Mouse (Mus musculus) granulocyte monocyte progenitor cell, adult 5-6 weeks (primary cell): Measurements from ENCODE around the gene Med15. TPM values are rescaled to one million over a fixed set of nuclear protein-coding genes. Genes with fewer than 3 reads are reported as not detected.

ENCODE experiments used
- ATAC-seq: replicated peaks from 2 replicates; pipeline ENCODE4 v1.8.0; 2016; ENCODE audit warnings: mild to moderate bottlenecking, moderate TSS enrichment, inconsistent platforms; ENCODE audit not compliant: poor library complexity, severe bottlenecking
- total RNA-seq, 2 experiments: library from RNA; stranded (forward) in 1 of 2; stranded (reverse) in 1 of 2; fragments of 200-712, 200-1000 nt in 1 of 2; fragments of >200 nt in 1 of 2; fragmentation: Nextera tagmentation in 1 of 2; gene quantifications; 2 replicates each; pipeline ENCODE4 v1.2.3; 2014 to 2017

The Med15 gene
- total RNA-seq, 2 experiments from 2014 or later = 23.7 to 61.7 TPM

DNA sequence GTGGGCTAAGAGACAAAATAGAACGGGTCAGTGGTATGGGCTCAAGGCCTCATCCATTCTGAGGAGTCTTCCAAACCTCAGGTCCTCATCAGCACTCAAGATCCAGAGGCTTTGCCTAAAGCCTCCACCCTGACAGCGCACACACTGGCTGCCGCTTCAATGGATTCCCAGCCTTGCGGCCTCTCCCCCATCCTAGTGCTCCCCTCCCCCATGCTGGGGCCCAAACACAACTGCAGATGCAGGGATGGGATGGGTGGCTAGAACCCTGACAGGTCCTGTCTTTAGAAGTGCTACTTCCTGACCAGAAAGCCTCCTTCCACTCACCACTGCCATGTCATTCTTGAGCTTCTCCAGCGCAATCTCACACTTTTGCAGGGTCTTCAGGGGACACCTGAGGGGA, 79.1 kb downstream of the Med15 start:
- ATAC-seq = no peak

DNA sequence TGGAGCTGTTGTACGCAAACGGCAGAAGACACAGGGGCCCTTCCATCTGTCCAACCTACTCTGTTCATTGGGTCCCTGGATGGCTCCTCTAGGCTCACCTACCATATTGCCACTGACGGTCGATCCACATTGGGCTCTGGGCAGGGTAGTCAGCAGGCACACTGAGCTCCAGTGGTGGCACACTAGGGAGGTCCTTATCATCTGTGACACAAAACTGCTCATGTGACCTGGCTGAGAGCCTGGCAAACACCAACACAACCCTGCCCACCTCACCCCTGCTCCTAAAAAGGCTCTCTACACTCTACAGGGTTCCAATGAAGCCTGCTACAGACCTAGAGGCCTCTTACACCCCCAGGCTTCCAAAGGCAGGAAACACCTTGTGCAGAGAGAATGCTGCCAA, 80.1 kb downstream of the Med15 start:
- ATAC-seq = no peak

- ATAC-seq = no peak
These were observed 82.0 kb downstream of the Med15 start for GRCm38 (mm10) chr16:17650711-17651110.

DNA sequence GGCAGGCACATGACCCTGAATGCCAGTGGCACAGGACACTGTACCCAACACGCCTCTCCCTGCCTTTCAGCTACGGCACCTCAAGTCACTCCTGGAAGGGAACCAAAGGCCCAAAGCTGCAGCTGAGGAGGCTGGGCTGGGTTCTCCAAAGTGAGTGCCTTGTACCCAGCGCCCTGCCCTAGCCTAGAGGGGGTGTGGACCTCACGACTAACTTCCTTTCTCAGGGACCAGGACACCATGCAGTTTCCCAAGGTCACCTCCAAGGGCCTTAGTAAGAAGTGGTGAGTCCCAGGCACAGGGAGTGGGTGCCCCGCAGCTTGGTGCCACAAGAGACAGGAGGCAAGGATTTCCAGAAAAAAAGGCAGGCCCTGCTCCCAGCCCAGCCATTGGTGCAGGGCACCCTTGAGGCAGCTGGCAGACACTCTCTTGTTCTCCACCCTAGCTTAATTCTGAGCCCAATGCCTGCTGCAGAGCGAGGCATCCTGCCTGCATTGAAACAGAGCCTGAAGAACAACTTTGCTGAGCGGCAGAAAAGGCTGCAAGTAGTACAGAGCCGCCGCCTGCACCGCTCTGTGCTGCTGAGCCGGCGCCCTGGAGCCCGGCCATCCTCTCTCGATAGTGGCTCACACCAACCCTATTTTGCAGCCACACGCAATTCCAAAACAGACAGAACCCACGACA, 82.6 kb downstream of the Med15 start:
- no peak for ATAC-seq

GRCm38 (mm10) chr16:17647566-17648340, 84.9 kb downstream of the Med15 start:
- no peak for ATAC-seq

- no peak for ATAC-seq
These were observed 85.5 kb downstream of the Med15 start for GRCm38 (mm10) chr16:17647156-17647555.

DNA sequence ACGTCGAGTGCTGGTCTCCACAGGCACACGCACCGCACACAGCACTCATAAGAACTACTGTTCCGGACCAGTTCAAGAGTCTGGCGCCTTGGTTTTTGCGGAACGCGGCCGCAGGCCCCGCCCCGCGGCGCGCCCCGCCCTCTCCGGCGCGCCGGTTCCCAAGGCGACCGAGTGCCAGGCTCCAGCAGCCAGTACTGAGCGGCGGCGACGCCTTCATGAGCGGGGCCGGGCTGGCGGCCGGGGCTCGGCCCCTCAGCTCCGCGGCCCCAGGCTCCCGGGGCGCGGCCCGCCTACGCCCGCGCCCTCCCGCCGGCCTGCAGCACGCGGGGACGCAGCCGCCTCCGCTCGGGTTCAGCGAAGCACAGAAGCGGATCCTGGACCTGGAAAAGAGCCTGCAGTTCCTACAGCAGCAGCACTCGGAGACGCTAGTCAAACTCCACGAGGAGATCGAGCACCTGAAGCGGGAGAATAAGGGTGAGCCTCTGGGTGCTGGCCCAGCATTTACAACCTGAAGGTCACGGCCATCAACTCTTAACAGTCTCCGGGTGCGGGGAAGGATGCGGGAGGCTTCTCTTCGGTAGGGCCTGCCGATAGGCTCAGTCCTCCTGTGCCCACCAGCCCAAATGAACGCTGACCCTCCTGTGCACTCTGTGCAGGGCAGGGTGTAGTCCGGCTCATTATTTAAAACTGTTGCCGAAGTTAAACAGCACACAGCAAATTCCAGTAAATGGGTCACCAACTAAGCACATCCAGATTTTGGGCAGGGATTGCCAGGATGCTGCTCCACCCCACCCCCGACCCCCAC, 86.2 kb downstream of the Med15 start, which contains the start of gene Ccdc74a:
TSS of gene Ccdc74a (plus strand) at position 161 of the 805 bp plus-strand sequence.
- peak; percentile 90 for ATAC-seq

- no peak for ATAC-seq
These were observed 89.2 kb downstream of the Med15 start for GRCm38 (mm10) chr16:17643437-17643990.

GRCm38 (mm10) chr16:17642311-17642710, 90.4 kb downstream of the Med15 start:
- ATAC-seq = no peak

DNA sequence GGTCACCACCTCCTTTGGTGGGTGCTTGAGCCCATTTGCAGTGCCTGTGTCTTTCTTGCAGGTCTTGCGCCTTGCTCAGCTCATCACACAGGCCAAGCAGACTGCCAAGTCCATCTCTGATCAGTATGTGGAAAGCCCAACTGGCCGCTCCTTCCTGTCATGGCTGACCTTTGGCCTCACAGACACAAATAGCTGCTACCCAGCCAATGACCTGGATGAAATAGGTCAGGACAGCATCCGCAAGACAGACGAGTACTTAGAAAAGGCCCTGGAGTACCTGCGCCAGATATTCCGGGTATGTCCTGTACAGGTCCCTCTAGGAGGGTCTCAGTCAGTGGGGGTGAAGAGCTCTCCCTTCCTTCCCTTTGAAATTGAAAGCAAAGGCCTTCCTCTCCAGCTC, 91.4 kb downstream of the Med15 start:
- no peak for ATAC-seq

DNA sequence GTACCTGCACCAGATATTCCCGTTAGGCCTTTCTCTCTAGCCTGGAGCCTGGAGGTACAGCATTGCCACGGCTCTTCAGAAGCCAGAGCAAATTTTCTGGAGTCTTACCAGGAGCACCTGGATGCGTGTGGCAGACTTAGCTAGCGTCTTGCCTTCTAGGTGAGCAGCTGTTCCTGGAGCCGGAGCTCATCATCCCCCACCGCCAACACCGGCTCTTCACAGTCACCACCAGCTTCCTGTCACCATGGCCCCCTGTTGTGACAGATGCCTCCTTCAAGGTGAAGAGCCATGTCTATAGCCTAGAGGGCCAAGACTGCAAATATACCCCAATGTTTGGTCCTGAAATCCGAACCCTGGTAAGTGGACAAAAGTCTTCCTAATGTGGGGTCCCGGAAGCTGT, 92.0 kb downstream of the Med15 start:
- ATAC-seq = no peak

GRCm38 (mm10) chr16:17639951-17640350, 92.7 kb downstream of the Med15 start:
- no peak for ATAC-seq

DNA sequence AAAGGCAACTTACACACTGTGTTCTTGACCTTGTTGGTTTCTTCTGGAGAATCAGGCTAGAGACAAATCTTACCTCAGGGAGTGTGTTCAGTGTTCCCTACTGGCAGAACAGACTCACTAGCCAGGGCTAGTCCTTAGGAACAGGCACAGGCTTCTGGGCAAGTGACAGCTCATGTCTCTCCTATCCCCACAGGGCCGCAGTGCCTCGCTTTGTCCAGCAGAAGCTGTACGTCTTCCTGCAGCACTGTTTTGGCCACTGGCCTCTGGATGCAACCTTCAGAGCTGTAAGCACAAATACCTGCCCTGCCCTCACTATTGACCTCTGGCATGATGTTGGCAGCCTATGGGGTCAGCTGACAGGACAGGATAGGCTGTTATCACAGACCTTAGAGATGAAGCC, 93.6 kb downstream of the Med15 start:
- ATAC-seq = no peak

DNA sequence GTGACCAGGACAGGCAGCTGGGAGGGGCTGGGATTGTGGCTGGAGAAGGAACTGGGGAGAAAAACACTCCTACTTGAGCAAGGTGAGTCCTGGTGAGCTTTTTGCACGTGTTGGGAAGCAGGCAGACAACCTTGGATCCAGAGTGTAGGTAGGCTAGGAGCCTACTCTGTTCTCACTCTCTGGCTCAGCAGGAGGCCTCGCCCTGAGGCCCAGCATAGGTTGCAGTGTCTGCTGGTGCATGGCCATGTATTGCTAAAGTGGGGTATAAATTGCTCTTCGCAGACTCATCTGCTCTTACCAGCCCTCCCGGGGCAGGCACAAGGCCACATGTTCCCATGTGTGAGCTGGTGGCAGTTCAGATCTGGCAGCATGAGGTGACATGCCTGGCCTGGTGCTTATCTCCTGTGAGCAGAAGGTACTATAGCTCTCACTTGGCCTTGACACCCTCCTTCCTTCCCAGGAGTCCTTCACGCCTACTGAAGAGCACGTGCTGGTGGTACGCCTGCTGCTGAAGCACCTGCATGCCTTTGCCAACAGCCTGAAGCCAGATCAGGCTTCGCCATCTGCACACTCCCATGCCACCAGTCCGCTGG, 94.6 kb downstream of the Med15 start:
- 0 out of 2 replicates have a peak, but pooled peaks have one; percentile 7 for ATAC-seq

DNA sequence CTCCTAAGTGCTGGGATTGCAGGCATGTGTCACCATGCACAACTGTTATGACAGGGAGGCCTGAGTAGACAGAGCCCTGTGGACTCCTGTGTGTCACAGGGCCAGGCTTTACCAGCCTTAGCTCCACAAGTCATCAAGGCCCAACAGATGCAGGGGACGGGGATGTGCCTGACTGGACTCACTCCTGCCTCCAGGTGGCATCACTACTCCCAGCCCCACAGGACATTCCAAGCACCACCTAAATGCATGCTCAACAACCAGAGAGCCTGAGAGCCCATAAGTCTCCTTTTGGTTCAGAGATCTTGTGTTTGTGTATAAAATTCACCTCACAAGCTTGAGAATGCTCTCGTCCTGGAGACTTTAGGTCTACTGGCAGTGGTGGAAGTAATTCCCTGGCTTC, 95.1 kb downstream of the Med15 start:
- ATAC-seq = no peak

DNA sequence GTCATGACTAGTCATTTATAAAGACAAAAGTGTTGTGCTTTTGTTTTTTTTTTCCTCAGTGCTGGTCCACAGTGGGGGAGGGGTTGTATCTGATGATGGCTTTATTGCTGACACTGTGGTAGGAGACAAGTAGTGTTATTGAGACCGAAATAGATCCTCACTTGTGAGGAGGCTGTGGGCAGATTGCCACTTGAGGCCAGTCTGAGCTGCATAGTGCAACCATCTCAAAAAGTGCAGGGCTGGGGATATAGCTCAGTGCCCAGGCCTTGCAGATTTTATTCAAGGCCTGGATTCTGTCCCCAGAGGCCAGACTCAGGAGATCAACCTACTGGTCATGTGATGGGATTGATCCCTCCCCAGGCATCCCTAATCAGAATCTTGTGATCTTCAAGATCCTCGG, 95.8 kb downstream of the Med15 start:
- no peak for ATAC-seq

DNA sequence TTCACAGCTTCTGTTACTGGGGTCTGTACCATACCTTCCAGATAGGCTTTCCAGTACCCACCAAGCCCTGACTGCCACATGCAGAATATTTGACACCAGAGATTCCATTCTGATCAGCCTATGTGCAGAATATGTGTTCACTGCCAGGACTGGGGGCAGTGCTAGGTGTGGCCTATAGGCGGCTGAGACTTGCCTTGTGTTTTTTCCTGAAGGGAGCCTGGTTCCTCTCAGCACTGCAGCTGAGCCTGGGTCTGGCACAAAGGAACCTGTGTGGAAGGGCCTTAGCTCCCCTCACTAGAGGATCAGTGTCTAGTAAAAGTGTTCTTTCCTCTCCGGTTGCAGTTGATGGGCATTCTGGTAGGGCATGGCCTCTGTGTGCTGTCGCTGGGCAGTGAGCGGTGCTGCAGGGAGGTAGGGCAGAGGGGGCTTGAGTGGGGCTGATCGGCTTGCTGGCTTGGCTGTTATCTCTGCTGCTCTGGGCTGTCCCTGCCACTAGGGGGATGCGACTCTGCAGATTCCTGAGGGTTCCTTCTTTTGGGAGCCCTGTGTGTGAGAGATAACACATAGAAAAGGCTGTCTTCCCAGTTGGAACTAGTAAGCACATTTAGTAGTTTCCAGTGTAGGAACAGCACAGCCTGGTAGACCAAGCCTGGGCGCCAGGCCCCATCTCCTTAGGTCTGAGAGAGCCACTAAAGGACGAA, 99.1 kb downstream of the Med15 start:
- no peak for ATAC-seq

- ATAC-seq = no peak
These were observed 100.1 kb downstream of the Med15 start for GRCm38 (mm10) chr16:17632580-17632979.

GRCm38 (mm10) chr16:17626269-17626555, 106.5 kb downstream of the Med15 start:
- no peak for ATAC-seq
